Mouse (Mus musculus) kidney, adult 2 months (tissue): ENCODE data around the gene Col8a2.

Source experiments
- CTCF ChIP-seq: fragments of 200-500 bp; conservative IDR thresholded peaks from 2 replicates; pipeline ENCODE4 v1.5.1; 2011; ENCODE audit warnings: low read depth, mild to moderate bottlenecking, control low read depth, low read length, moderate library complexity, mixed read lengths; ENCODE audit not compliant: insufficient read depth, insufficient read length
- POLR2A ChIP-seq: fragments of 200-500 bp; IDR thresholded peaks from one replicate; pipeline ENCODE4 v1.6.1; 2011; ENCODE audit warnings: low read depth, low read length, control low read depth

DNA sequence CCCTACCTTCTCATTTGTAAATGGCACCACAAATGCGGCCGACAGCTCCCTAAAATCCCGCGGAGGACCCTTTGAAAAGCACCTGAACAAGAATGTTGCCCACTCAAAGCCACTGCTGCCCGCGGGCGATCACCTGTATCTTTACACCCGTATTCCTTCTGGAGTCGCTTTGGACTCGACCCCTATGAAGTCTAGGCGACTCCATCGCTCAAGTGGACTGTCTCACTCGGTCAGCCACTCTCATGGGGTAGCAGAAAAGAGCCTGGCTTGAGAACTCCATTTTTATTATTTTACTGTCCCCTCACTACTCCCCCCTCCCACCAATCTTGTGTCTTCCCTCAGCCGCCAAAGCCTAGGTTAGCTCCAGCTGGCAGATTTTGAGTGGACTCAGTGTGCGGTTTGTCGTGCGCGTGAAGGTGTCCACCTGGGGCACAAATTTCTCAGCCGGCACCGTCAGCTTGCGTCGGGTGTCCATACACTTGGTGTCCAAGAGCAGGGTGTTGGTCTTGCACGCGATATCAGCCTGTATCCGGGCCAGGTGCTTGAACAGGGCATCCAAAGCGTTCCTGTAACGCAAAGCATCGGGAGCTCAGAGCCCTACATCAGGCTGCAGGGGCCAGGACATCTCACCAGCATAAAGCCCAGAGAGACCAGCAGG lies 35.4 kb downstream of the Col8a2 start:
- TF ChIP-seq POLR2A (no peak), CTCF (no peak)
